Comparison of ENCODE assay signal across 8 mouse cellular contexts in the genomic region with DNA sequence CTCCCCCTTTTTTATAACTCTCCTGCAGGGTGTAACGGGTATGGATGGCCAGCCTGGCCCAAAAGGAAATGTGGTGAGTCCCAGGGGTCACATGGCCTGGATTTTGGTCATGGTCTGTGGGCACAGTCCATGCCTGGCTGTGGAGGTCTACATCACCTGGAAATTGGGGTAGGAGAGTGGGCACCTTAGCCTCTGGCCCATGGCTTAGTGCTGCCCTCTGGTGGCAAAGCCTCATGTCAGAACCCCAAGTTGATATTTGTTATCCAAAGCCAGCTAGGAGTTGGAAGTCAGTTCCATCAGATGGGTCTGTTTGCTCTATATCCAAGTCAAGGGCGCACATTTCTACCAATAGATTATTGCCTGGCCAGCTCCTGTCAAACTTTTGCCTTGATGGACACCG.
A peak's percentile ranks its signal among the peaks of the same experiment; 100 is the strongest.
DNase-seq lines count a peak whose midpoint lies in the region; ATAC-seq and TF ChIP-seq lines count a peak whose summit lies in the region.

No protein-coding gene starts in this region.

- H3K4me1 ChIP-seq in E14TG2a.4 (replicated peaks; ENCODE audit: low read depth, low read length) = no peaks in the 10 kb centered on the region
- H3K4me1 ChIP-seq in stomach, postnatal 0 days (replicated peaks; ENCODE audit: control insufficient read depth, insufficient read depth) = no peaks in the 10 kb centered on the region

- no peak overlapping the region for H3K27ac ChIP-seq in layer of hippocampus, adult 2 months
- no peak overlapping the region for H3K27ac ChIP-seq in stomach, postnatal 0 days (replicated peaks)

- no peak for ATAC-seq in stomach, postnatal 0 days (ENCODE audit: low FRiP score, low TSS enrichment)

- WGBS in stomach, postnatal 0 days = 49% methylated on average over 3 of the region's 3 CpGs

- no peak overlapping the region for H3K4me3 ChIP-seq in E14TG2a.4 (replicated peaks; ENCODE audit: low read length)
- no peak overlapping the region for H3K4me3 ChIP-seq in layer of hippocampus, adult 2 months
- no peak overlapping the region for H3K4me3 ChIP-seq in stomach, postnatal 0 days (ENCODE audit: low read depth, low read length)

- H3K36me3 ChIP-seq in E14TG2a.4 (ENCODE audit: insufficient read depth, low read length) = no peaks in the 10 kb centered on the region
- peaks cover 11% of the 10 kb centered on the region for H3K36me3 ChIP-seq in stomach, postnatal 0 days (ENCODE audit: control insufficient read depth, insufficient read depth, low read length)

- no peak for TF ChIP-seq EP300 in stomach, postnatal 0 days (optimal IDR thresholded peaks at IDR 0.05)

- peak; percentile 46 to 86 for DNase-seq in adrenal gland, adult (ENCODE audit: inconsistent age in 2 of 2, low spot score in 1 of 2)
- no peak for DNase-seq in adrenal gland, adult 8-10 months
- DNase-seq in cerebellum, adult 18-20 months = peak; percentile 64 to 76
- DNase-seq in frontal cortex, postnatal 36 days (ENCODE audit: low spot score in 2 of 2) = peak; percentile 64 to 66
- peak; percentile 37 to 70 for DNase-seq in layer of hippocampus, adult 2 months (ENCODE audit: low spot score in 2 of 2)
- DNase-seq in lung, postnatal 25 days (ENCODE audit: low spot score) = peak; percentile 40
- DNase-seq in stomach, postnatal 0 days (ENCODE audit: low spot score) = peak; percentile 60

- no peaks in the 10 kb centered on the region for H3K27me3 ChIP-seq in E14TG2a.4 (ENCODE audit: insufficient read depth, low read length)
- H3K27me3 ChIP-seq in stomach, postnatal 0 days (ENCODE audit: control insufficient read depth, insufficient read depth, low read length) = no peaks in the 10 kb centered on the region

- no peak overlapping the region for H3K9ac ChIP-seq in stomach, postnatal 0 days (ENCODE audit: low read length)

- no peaks in the 10 kb centered on the region for H3K9me3 ChIP-seq in E14TG2a.4 (ENCODE audit: low read length)
- no peaks in the 10 kb centered on the region for H3K9me3 ChIP-seq in stomach, postnatal 0 days (ENCODE audit: control insufficient read depth, low read length)

- peak; percentile 64 for TF ChIP-seq CTCF in E14TG2a.4 (conservative IDR thresholded peaks at IDR 0.05; ENCODE audit: low read length)
- peak; percentile 92 for TF ChIP-seq CTCF in layer of hippocampus, adult 2 months (conservative IDR thresholded peaks at IDR 0.05)
- TF ChIP-seq CTCF in stomach, postnatal 0 days (IDR thresholded peaks at IDR 0.05; ENCODE audit: low read depth) = peak; percentile 88

- no peak overlapping the region for H3K4me2 ChIP-seq in stomach, postnatal 0 days (replicated peaks; ENCODE audit: low read depth)
